Mouse (Mus musculus) macrophage (primary cell): ENCODE measurements at regions not wholly inside any gene's neighbourhood (a gene's known extent, or its start where the extent isn't known, plus 50 kb on each side); places are given as distances from the start of the nearest gene placed in this dataset.

Experiments
- H3K27ac ChIP-seq: fragments of 350-480 bp; formaldehyde crosslinking; 2 replicates; pipeline ENCODE4 v1.9.0; 2021
- H3K36me3 ChIP-seq: fragments of 350-480 bp; formaldehyde crosslinking; 2 replicates; pipeline ENCODE4 v1.9.0; 2021; ENCODE audit errors: inconsistent target
- H3K4me3 ChIP-seq: fragments of 350-480 bp; formaldehyde crosslinking; 2 replicates; pipeline ENCODE4 v1.9.0; 2021; ENCODE audit errors: inconsistent target
- H3K79me2 ChIP-seq: fragments of 350-480 bp; formaldehyde crosslinking; 2 replicates; pipeline ENCODE4 v1.9.0; 2021; ENCODE audit errors: inconsistent target
- WGBS: methylation state at CpG from one replicate; pipeline ENCODE4 v1.1.7; 2026; ENCODE audit warnings: inconsistent platforms; ENCODE audit not compliant: missing documents; 5-methylcytosine and 5-hydroxymethylcytosine counted together

GRCm38 (mm10) chr13:101954521-101954920, 186.5 kb upstream of the Pik3r1 start:
- no peaks in the 10 kb centered on the region for H3K36me3 ChIP-seq
- 93% methylated on average over 3 of the region's 3 CpGs for WGBS
- H3K79me2 ChIP-seq = no peaks in the 10 kb centered on the region

GRCm38 (mm10) chr13:101955806-101956418, 187.9 kb upstream of the Pik3r1 start:
- H3K4me3 ChIP-seq = no peak overlapping the region
- no peaks in the 10 kb centered on the region for H3K36me3 ChIP-seq
- WGBS = 93% methylated on average over 7 of the region's 7 CpGs
- H3K79me2 ChIP-seq = no peaks in the 10 kb centered on the region
- H3K27ac ChIP-seq = no peak overlapping the region

More at GRCm38 (mm10) chr13:101954521-101954920, 186.5 kb upstream of the Pik3r1 start:
- no peak overlapping the region for H3K4me3 ChIP-seq
- no peak overlapping the region for H3K27ac ChIP-seq

- H3K79me2 ChIP-seq = no peaks in the 10 kb centered on the region
- no peak overlapping the region for H3K27ac ChIP-seq
- no peaks in the 10 kb centered on the region for H3K36me3 ChIP-seq
- WGBS = 98% methylated on average over 4 of the region's 4 CpGs
- H3K4me3 ChIP-seq = no peak overlapping the region
These were observed 189.8 kb upstream of the Pik3r1 start for GRCm38 (mm10) chr13:101957782-101958181.

- Histone ChIP-seq H3K36me3 (no peaks in the 10 kb centered on the region), H3K4me3 (no peak overlapping the region), H3K79me2 (no peaks in the 10 kb centered on the region), H3K27ac (no peak overlapping the region)
- 88% methylated on average over 7 of the region's 7 CpGs for WGBS
These were observed 197.5 kb upstream of the Pik3r1 start for GRCm38 (mm10) chr13:101965537-101965936.

GRCm38 (mm10) chr13:101966799-101967397, 198.9 kb upstream of the Pik3r1 start:
- 76% methylated on average over 6 of the region's 8 CpGs for WGBS
- H3K4me3 ChIP-seq = no peak overlapping the region
- no peaks in the 10 kb centered on the region for H3K36me3 ChIP-seq
- no peaks in the 10 kb centered on the region for H3K79me2 ChIP-seq
- H3K27ac ChIP-seq = no peak overlapping the region

GRCm38 (mm10) chr13:101967466-101967865, 199.4 kb upstream of the Pik3r1 start:
- H3K36me3 ChIP-seq = no peaks in the 10 kb centered on the region
- H3K79me2 ChIP-seq = no peaks in the 10 kb centered on the region
- no peak overlapping the region for H3K4me3 ChIP-seq
- WGBS = 91% methylated on average over 4 of the region's 4 CpGs
- no peak overlapping the region for H3K27ac ChIP-seq

GRCm38 (mm10) chr13:101976766-101977165, 208.7 kb upstream of the Pik3r1 start:
- WGBS = 70% methylated on average over 4 of the region's 4 CpGs
- H3K4me3 ChIP-seq = no peak overlapping the region
- H3K79me2 ChIP-seq = no peaks in the 10 kb centered on the region
- no peaks in the 10 kb centered on the region for H3K36me3 ChIP-seq
- H3K27ac ChIP-seq = no peak overlapping the region

GRCm38 (mm10) chr13:101980171-101980835, 212.3 kb upstream of the Pik3r1 start:
- Histone ChIP-seq H3K4me3 (no peak overlapping the region), H3K79me2 (no peaks in the 10 kb centered on the region), H3K36me3 (no peaks in the 10 kb centered on the region), H3K27ac (no peak overlapping the region)
- 49% methylated on average over 4 of the region's 4 CpGs for WGBS

- no peak overlapping the region for H3K27ac ChIP-seq
- H3K79me2 ChIP-seq = no peaks in the 10 kb centered on the region
- no peaks in the 10 kb centered on the region for H3K36me3 ChIP-seq
- H3K4me3 ChIP-seq = no peak overlapping the region
- 94% methylated on average over 9 of the region's 9 CpGs for WGBS
These were observed 220.8 kb upstream of the Pik3r1 start for GRCm38 (mm10) chr13:101988637-101989413.

GRCm38 (mm10) chr13:101991729-101992128, 223.7 kb upstream of the Pik3r1 start:
- no peaks in the 10 kb centered on the region for H3K36me3 ChIP-seq
- no peak overlapping the region for H3K4me3 ChIP-seq
- 100% methylated on average over 1 of the region's 1 CpGs for WGBS
- H3K27ac ChIP-seq = no peak overlapping the region
- no peaks in the 10 kb centered on the region for H3K79me2 ChIP-seq

- WGBS = 61% methylated on average over 3 of the region's 3 CpGs
- Histone ChIP-seq H3K36me3 (no peaks in the 10 kb centered on the region), H3K79me2 (no peaks in the 10 kb centered on the region), H3K4me3 (no peak overlapping the region), H3K27ac (no peak overlapping the region)
These were observed 226.8 kb upstream of the Pik3r1 start for GRCm38 (mm10) chr13:101994779-101995178.

- no peak overlapping the region for H3K27ac ChIP-seq
- 87% methylated on average over 2 of the region's 2 CpGs for WGBS
- no peaks in the 10 kb centered on the region for H3K79me2 ChIP-seq
- no peaks in the 10 kb centered on the region for H3K36me3 ChIP-seq
- no peak overlapping the region for H3K4me3 ChIP-seq
These were observed 227.5 kb upstream of the Pik3r1 start for GRCm38 (mm10) chr13:101995529-101995928.

GRCm38 (mm10) chr13:101996144-101996543, 228.1 kb upstream of the Pik3r1 start:
- no peak overlapping the region for H3K4me3 ChIP-seq
- H3K79me2 ChIP-seq = no peaks in the 10 kb centered on the region
- H3K36me3 ChIP-seq = no peaks in the 10 kb centered on the region
- WGBS = 96% methylated on average over 5 of the region's 5 CpGs
- no peak overlapping the region for H3K27ac ChIP-seq

GRCm38 (mm10) chr13:101997415-101997814, 229.4 kb upstream of the Pik3r1 start:
- Histone ChIP-seq H3K27ac (no peak overlapping the region), H3K36me3 (no peaks in the 10 kb centered on the region), H3K79me2 (no peaks in the 10 kb centered on the region), H3K4me3 (no peak overlapping the region)
- WGBS = 100% methylated on average over 2 of the region's 2 CpGs

GRCm38 (mm10) chr13:102006565-102006964, 238.5 kb upstream of the Pik3r1 start:
- Histone ChIP-seq H3K4me3 (no peak overlapping the region), H3K27ac (no peak overlapping the region), H3K79me2 (no peaks in the 10 kb centered on the region), H3K36me3 (no peaks in the 10 kb centered on the region)
- 90% methylated on average over 5 of the region's 5 CpGs for WGBS
